Mouse (Mus musculus) embryo, embryonic 11.5 days (tissue): Measurements from ENCODE around the gene Angptl7.

Experiments
- DNase-seq: peaks from one replicate; pipeline ENCODE4 v3.0.0-alpha.2; 2012; ENCODE audit warnings: low read depth, low spot score

Gene Angptl7

DNA sequence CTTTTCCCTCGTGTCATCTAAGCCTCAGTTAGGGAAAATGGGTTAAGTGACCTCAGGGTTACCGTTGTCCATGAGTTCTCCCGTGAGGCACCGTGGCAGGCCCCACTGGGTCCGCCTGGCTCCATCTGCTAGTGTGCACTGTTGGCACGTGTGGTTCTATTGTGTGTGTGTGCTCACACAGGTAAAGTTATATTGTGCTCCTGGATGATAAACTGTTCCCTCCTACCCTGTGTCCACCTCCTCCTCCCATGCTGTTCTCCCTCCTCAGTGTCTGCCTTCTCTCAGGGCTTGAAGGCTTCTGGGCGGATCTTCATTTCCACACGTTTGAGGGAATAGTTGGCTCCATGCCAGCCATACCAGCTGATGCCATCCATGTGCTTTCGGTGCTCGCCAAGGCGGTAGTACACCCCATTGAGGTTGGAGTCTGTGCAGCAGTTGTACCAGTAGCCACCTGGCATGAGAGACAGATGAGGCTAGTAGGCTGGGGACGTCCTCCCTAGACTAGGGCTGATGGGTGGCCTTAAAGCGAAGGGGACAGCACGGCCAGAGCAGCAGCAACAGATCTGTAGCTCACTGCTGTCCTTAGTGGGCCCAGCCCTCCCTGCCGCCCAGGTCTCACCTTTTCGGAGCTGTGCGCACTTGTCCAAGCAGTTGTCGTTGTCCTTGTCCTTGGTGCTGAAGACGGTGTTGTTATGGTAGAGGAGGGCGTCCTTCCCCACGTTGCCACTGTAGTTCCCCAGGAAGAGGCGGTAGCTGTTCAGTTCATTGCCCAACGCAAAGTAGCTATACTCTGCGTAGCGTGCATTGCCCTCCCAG lies 4.2 kb downstream of the Angptl7 start:
- no peak for DNase-seq

- no peak for DNase-seq
These were observed 5.1 kb downstream of the Angptl7 start for GRCm38 (mm10) chr4:148495160-148495559.

DNA sequence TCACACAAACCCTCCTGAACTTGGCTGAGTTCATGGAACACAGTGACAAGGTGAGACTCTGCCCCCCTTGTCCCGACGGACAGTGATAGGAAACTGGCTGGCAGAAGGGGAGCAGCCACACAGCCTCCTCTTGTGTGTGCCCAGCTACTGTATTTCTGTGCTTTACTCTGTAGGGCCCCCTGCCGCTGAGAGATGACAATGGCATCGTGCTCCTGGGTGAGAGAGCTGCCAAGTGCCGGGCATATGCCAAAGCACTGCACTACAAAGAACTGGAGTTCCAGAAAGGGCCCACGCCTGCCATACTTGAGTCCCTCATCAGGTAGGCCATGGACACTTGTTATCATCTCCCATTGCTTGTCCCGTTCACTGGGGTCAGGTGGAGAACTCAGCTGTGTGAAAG lies 8.8 kb downstream of the Angptl7 start:
- DNase-seq, result no peak

- no peak for DNase-seq
These were observed 9.8 kb downstream of the Angptl7 start for GRCm38 (mm10) chr4:148490502-148490901.

DNA sequence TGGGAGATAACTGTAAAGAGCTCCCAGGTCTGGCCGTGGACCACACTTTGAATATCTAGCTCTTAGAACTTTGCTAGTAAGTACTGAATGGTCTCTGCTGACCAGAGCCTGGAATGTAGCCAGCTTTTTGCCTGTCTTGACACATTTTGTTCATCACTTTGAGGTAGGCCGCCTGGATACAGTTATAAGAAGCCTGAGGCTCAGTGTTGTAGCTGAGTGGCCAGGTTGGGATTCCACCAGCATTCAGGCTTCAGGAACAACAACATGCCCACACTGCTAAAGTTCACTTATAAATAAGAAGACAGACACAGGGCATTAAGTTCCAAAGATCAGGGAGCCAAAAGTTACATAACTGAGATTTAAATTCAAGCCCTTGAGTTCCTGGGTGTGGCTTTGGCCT lies 12.4 kb downstream of the Angptl7 start:
- DNase-seq, result no peak

DNA sequence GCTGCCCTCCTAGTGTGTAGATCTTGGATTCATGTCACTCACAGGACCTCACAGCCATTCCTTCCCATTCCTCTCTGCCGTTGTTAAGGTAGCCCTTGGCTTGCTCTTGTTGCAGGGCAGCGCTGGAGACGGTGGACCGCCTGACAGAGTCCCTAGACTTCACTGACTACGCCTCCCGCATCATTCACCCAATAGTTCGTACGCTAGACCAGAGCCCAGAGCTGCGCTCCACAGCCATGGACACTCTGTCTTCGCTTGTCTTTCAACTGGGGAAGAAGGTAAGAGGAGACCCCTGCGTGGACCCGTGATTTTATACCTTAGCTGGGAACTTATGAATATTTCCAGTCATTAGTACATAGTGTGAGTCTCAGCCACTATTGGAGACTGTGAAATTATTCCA lies 15.7 kb downstream of the Angptl7 start:
- DNase-seq, result no peak

GRCm38 (mm10) chr4:148481557-148482168 lies 18.6 kb downstream of the Angptl7 start:
- DNase-seq, result no peak

- no peak for DNase-seq
These were observed 20.0 kb downstream of the Angptl7 start for GRCm38 (mm10) chr4:148480245-148480644.

DNA sequence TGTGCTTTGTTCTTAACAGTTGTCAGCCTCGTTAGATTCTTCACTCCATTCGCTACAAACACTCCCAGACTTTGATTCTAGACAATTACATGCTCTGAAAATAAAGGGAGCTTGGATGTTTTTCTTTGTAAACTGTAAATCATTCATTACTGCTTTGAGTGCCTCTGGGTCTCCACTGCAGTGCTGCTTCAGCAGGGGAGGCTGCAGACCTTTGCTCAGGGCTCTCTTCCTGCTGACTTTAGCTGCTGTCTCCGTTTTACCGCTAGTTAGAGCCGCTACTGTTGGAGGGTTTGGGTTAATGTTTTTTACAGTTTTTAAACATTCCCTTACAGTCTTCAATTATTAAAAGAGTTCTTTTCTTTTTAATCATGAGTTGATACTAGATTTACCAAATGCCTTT lies 26.8 kb downstream of the Angptl7 start:
- DNase-seq, result no peak

DNA sequence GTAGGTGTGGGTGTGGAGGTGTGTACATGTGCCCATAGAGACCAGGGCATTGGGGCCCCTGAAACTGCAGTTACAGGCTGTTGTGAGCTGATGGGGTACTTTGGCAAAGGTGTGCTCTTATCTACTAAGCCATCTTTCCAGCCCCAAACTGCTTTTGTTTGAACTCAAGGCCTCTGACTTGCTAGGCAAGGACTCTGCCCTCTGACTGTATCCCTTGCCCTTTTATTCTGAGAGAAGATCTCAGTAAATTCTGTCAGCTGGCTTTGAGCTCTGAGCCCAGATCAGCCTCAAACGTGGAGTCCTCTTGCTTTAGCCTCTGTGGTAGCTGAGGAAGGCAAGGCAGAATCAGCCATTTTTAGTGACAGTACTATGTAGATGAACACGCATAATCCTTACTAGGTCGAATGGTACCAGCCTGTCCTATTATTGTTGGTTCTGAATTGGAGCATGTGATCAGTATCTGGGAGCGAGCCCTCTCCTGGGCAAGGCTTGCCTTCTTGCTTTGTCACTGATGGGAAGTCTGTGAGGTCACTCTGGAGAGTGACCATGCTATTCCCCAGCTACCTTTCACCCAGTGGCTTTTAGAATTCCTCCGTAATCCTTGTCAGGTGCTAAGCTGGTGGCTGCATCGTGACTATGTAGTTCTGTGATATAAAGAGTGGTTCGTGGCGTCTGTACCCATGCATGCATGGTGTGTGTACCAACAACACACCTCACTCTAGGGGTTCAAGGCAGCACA lies 27.7 kb downstream of the Angptl7 start:
- no peak for DNase-seq

DNA sequence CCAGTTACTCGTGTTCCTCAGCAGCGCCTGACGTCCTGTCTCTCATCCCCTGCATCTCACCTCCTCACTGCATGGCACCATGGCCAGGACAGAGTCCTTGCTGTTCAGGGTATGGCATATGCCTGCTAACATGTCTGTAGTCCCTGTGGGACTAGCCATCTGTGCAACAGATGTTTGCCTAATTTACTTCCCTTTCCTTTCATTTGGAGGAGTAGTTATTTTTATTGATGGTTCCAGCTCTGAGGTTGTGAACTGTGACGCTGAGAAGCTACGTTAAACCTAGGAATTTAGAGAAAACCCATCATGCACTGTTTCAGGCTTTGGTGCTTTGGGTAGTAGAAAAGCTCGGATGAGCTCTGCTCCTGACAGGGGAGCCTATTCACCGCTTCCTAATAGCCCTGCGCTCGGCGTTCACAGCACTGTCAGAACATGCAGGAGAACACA lies 28.9 kb downstream of the Angptl7 start:
- peak; percentile 37 for DNase-seq

DNA sequence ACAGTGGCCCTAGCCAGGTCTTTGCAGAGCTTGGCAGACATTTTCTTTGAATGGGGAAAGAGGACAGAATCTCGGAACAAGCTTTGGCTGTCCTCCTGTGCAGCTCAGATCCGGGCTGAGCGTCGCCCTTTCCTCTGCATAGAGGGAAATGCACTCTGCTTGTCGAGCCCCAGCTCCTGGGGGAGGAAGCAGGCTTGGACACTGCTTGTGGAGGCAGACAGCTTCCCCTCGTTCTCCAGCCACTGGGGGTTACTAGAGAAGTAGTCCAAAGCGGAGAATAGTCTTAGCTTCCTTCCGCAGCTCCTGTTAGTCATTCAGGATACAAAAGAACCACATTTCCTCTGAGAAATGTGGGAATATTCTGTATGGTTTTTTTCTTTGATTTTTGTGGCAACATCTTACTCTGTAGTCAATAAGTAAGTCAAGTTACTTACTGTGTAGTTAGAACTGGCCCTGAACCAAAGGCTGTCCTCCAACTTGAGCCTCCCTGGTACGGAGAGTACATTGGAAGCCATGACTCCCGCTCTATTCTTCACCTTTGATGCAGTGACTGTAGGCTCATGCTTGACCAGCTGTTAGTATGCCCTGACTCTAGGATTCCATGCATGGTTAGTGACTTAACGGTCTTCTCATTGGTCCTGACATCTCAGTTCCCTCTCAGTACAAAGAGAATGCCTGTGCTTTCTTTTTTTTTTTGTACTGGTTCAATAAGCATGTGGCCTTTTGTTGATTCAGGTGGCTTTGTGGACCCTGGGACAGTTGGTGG lies 30.6 kb downstream of the Angptl7 start:
- DNase-seq, result no peak

- no peak for DNase-seq
These were observed 31.9 kb downstream of the Angptl7 start for GRCm38 (mm10) chr4:148468396-148468795.

DNA sequence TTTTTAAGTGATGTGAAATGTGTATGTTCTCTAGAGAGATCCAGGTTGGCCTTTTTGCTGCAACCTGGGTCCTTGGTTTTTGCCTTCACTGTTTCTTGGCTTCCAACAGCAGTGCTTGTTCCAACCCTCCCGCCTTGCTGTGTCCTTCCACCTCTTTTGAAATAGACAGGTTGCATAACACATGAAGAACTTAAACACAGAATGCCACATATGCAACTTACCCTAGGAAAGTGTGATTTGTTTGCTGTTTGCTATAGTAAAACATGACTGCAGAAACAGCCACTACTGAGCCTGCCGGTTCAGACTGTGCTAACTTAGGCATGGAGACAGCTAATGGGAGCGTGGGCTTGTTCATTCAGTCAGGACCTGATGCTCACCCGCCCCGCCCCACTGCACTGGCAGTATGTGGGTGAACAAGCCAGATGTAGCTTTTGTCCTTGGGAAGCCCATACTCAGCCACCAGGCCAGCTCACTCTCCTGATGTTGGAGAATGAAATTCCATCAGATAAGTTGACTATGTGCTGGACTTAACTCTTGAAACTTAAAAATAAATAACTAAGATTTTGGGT lies 33.7 kb downstream of the Angptl7 start:
- DNase-seq, result no peak

GRCm38 (mm10) chr4:148464869-148465268 lies 35.4 kb downstream of the Angptl7 start:
- no peak for DNase-seq

DNA sequence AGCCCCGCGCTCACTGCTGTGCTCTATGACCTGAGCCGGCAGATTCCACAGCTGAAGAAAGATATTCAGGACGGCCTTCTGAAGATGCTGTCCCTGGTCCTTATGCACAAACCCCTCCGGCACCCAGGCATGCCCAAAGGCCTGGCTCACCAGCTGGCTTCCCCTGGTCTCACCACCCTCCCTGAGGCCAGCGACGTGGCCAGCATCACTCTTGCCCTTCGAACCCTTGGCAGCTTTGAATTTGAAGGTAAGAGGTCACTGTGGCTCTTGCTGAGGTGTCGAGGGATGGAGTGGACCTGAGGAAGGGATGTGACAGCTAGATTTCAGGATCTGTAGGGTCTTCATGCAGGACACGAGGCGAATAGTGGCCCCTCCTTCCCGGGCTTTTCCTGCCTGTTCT lies 36.0 kb downstream of the Angptl7 start:
- no peak for DNase-seq

- no peak for DNase-seq
These were observed 36.9 kb downstream of the Angptl7 start for GRCm38 (mm10) chr4:148463208-148463960.

DNA sequence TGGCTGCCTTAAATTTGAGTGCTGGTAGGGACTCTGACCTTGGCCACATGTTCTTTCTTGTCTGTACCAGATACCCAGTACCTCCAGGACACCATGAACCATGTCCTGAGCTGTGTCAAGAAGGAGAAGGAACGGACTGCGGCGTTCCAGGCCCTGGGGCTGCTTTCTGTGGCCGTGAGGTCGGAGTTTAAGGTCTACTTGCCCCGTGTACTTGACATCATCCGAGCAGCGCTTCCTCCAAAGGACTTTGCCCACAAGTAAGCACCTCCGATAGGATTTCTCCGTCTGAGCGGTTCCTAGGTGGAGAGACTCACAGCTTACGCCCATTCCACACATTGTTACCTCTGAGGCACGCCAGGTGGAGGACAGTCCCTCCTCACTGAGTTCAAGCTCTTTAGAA lies 37.5 kb downstream of the Angptl7 start:
- no peak for DNase-seq

- no peak for DNase-seq
These were observed 38.5 kb downstream of the Angptl7 start for GRCm38 (mm10) chr4:148461772-148462171.

GRCm38 (mm10) chr4:148460656-148461284 lies 39.5 kb downstream of the Angptl7 start:
- DNase-seq, result no peak
